Mouse (Mus musculus) spleen, adult 2 months (tissue): ENCODE measurements around the gene Zfp697. TPM values are rescaled to one million over a fixed set of nuclear protein-coding genes. Genes with fewer than 3 reads are reported as not detected.
A peak's percentile ranks its signal among the peaks of the same experiment; 100 is the strongest.
"Not testable (repeated sequence)": the region's sequence is repeated elsewhere in the genome, so short reads cannot be mapped to it uniquely, and the experiment has no call there.

Experiments used
- DNase-seq, 2 experiments: peaks; one replicate each; pipeline versions ENCODE4 v3.0.0 to v3.0.0-alpha.2; 2012 to 2021; ENCODE audit warnings: low spot score in 2 of 2, low read depth in 1 of 2
- H3K27ac ChIP-seq: fragments of 200-500 bp; 2 replicates; pipeline ENCODE4 v1.5.1; 2012; ENCODE audit warnings: low read length, inconsistent platforms; ENCODE audit not compliant: insufficient read depth
- H3K27me3 ChIP-seq: fragments of 200-500 bp; 2 replicates; pipeline ENCODE4 v1.6.1; 2012; ENCODE audit warnings: mild to moderate bottlenecking, moderate library complexity, low read length, inconsistent platforms; ENCODE audit not compliant: control insufficient read depth, insufficient read depth
- H3K36me3 ChIP-seq: fragments of 200-500 bp; 2 replicates; pipeline ENCODE4 v1.6.1; 2012; ENCODE audit warnings: mild to moderate bottlenecking, low read length, inconsistent platforms; ENCODE audit not compliant: control insufficient read depth, insufficient read depth
- H3K4me1 ChIP-seq: fragments of 200-500 bp; 2 replicates; pipeline ENCODE4 v1.6.1; 2011; ENCODE audit warnings: inconsistent platforms; ENCODE audit not compliant: control insufficient read depth, insufficient read depth, insufficient read length
- H3K4me3 ChIP-seq: fragments of 200-500 bp; 2 replicates; pipeline ENCODE4 v1.5.1; 2011; ENCODE audit warnings: mild to moderate bottlenecking, inconsistent platforms; ENCODE audit not compliant: insufficient read depth, insufficient read length; ENCODE audit errors: extremely low read depth
- CTCF ChIP-seq: fragments of 200-500 bp; IDR thresholded peaks from 2 replicates; pipeline ENCODE4 v1.5.1; 2011; ENCODE audit warnings: mild to moderate bottlenecking, inconsistent platforms; ENCODE audit not compliant: insufficient read depth, insufficient read length, insufficient replicate concordance; ENCODE audit errors: extremely low read depth
- WGBS: fragments of 180-500 bp; shearing (Covaris S2); methylation state at CpG from one replicate; pipeline ENCODE4 v1.1.7; 2018; 5-methylcytosine and 5-hydroxymethylcytosine counted together
- polyA plus RNA-seq: library from polyadenylated mRNA; depleted of rRNA; stranded (reverse); fragments of >200 nt; gene quantifications from 2 replicates; pipeline ENCODE4 v1.2.3, GENCODE M21; 2012

The Zfp697 gene
- polyA plus RNA-seq, 1 experiment: 0.96 TPM

DNA sequence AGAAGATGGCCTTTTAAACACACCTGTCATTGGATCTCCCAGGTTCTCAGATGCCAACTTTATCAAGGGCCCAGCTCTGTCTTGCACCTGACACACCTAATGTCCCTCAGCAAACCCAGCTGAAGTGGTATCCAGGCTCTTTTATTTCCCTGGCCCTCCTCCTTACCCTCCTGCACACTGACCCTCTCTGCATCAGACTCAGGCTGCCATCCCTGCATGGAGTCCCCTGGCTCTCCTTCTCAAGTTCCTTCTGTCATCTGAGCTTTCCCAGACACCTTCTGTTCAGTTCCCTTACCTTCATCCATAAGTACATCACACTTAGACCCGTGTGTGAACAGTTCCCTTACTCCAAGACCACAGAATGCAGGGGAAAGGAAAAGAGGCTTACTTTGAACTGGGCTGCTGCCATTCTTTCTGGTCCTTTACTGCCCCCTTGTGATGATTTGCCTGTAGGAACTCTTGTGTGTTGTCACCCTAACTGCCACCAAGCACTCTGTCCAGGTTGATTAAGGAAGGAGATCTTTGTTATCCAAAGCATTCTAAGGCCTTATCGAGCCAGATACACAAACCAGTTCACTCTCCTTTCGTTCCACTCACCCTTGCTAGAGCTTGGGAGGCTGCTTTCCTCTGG lies 61.0 kb downstream of the Zfp697 start:
- not testable (repeated sequence) for H3K27me3 ChIP-seq, H3K4me1 ChIP-seq, H3K36me3 ChIP-seq, H3K4me3 ChIP-seq, H3K27ac ChIP-seq, DNase-seq
- TF ChIP-seq CTCF: peak; percentile 5; the same call in 1 of the 2 replicates
- WGBS: 0% methylated on average over 3 of the region's 3 CpGs

- not testable (repeated sequence) for H3K27me3 ChIP-seq
- WGBS: 63% methylated on average over 1 of the region's 1 CpGs
Measured at GRCm38 (mm10) chr3:98443924-98444323, 61.7 kb downstream of the Zfp697 start.

DNA sequence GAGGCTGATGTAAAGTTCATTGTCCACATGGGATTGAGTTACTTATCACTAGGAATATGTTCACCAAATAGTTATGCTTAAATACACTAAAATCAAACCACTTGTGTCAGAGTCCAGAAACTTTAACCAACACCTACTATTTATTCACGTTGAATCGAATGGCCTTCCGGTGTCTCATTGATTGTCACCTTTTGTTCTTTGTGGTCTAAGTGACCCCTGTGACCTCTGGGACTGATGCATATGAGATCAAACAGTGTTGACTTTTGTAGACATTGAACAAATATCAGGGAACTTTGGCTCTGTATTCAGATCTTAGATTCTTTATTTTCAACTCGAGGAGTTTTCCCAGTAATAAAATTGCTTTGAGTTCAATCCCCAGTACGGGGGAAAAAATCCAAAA lies 71.5 kb downstream of the Zfp697 start:
- not testable (repeated sequence) for DNase-seq, H3K36me3 ChIP-seq, H3K27me3 ChIP-seq, H3K4me1 ChIP-seq, H3K4me3 ChIP-seq, H3K27ac ChIP-seq
- WGBS: 86% methylated on average over 5 of the region's 5 CpGs

More at GRCm38 (mm10) chr3:98443924-98444323, 61.7 kb downstream of the Zfp697 start:
- DNase-seq, H3K4me1 ChIP-seq, H3K4me3 ChIP-seq, H3K36me3 ChIP-seq, H3K27ac ChIP-seq: not testable (repeated sequence)

DNA sequence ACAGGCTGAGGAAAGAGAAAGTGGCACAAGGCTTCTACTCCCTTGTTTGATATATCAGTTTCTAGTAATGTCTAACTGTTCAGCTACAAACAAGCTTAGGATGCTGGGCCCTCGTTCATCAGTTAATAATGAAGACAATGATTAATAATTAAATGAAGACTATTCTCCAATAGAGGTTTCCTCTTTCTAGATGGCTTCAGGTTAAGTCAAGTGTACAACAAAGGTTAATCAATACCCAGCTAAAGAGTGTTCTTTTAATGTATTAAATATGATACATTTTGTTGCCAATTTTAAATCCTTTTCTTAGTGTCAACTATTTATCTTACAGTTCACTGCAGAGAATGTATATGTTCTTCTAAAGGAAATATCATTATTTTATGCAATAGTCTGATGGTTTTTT lies 74.8 kb downstream of the Zfp697 start, which contains the start of gene Gm4450:
Gm4450 (minus strand) TSS at position 101 of the 400 bp plus-strand sequence.
- H3K4me3 ChIP-seq, H3K27me3 ChIP-seq, H3K36me3 ChIP-seq, H3K27ac ChIP-seq, DNase-seq, H3K4me1 ChIP-seq: not testable (repeated sequence)
- WGBS: 67% methylated on average over 1 of the region's 1 CpGs

- not testable (repeated sequence) for H3K4me1 ChIP-seq, H3K27me3 ChIP-seq, H3K27ac ChIP-seq, DNase-seq, H3K36me3 ChIP-seq, H3K4me3 ChIP-seq
- 70% methylated on average over 1 of the region's 2 CpGs for WGBS
Measured at GRCm38 (mm10) chr3:98469323-98469722, 87.1 kb downstream of the Zfp697 start.

DNA sequence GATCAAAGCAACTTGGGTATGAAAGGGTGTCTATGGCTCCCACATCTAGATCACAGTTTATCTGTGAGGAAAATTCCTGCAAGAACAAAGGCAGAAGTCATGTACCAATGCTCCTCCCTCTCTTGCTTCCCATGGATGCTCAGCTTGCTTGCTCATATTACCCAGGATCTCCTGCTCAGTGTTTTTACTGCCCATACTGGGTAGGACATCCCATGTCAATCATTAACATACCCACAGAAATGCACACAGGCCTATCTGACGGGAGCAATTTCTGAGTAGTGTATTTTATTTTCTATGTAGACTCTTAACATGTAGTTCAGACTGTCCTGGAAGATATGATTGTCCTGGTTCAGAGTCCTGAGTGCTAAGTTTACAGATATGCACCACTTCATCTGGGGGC lies 88.8 kb downstream of the Zfp697 start:
- WGBS: no CpG with 5 or more reads among the region's 1 CpGs
- DNase-seq, H3K27ac ChIP-seq, H3K4me3 ChIP-seq, H3K4me1 ChIP-seq, H3K27me3 ChIP-seq, H3K36me3 ChIP-seq: not testable (repeated sequence)

- H3K36me3 ChIP-seq, DNase-seq, H3K4me1 ChIP-seq: not testable (repeated sequence)
Measured at GRCm38 (mm10) chr3:98471499-98471898, 89.2 kb downstream of the Zfp697 start.

DNA sequence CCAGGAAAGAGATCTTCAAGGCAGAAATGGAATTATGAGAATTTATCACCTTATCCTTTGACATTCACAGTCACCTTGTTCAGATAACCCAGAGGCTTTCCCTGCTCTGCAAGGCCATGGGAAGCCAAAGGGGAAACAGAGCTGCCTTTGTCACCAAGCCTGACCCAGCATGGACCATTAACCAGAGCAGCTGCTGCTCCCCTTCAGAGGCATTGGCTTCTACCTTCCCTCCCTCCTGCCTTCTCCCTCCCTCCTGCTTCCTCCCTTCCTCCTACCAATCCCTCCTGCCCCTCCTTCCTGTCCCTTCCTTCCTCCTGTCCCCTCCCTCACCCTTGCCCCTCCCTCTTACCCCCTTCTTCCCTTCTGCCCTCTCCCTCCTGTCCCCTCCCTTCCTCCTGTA lies 111.9 kb downstream of the Zfp697 start:
- H3K4me3 ChIP-seq, H3K27me3 ChIP-seq, DNase-seq, H3K4me1 ChIP-seq, H3K36me3 ChIP-seq, H3K27ac ChIP-seq: not testable (repeated sequence)

More at GRCm38 (mm10) chr3:98471499-98471898, 89.2 kb downstream of the Zfp697 start:
- not testable (repeated sequence) for H3K27me3 ChIP-seq, H3K4me3 ChIP-seq, H3K27ac ChIP-seq

DNA sequence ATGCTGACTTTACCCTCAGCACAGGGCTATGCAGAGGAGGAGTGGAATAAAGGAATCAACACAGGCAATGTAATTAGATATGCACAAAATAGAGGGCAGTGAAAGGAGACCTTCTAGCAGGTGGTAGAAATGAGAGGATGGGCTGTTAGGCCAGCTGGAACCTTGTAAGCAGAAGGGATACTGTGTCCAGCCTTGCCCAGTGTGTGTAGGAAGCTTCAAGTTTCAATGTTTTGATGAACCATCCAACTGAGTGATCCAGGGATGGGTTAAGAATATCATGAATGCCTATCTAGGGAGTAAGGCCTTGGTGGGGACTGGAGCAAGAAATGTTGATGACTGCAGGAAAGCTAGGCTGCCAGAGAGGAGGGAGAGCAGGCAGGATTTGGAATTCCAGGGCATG lies 112.8 kb downstream of the Zfp697 start:
- not testable (repeated sequence) for DNase-seq, H3K36me3 ChIP-seq, H3K27ac ChIP-seq, H3K4me3 ChIP-seq, H3K27me3 ChIP-seq, H3K4me1 ChIP-seq

DNA sequence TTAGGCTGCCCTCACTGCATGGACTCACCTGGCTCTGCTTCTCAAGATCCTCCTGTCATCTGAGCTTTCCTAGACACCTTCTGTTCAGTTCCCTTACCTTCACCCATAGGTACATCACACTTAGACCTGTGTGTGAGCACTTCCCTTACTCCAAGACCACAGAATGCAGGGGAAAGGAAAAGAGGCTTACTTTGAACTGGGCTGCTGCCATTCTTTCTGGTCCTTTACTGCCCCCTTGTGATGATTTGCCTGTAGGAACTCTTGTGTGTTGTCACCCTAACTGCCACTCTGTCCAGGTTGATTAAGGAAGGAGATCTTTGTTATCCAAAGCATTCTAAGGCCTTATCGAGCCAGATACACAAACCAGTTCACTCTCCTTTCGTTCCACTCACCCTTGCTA lies 114.5 kb downstream of the Zfp697 start:
- H3K4me3 ChIP-seq, H3K27me3 ChIP-seq, H3K36me3 ChIP-seq, H3K4me1 ChIP-seq, DNase-seq, H3K27ac ChIP-seq: not testable (repeated sequence)
- no CpG with 5 or more reads among the region's 2 CpGs for WGBS

DNA sequence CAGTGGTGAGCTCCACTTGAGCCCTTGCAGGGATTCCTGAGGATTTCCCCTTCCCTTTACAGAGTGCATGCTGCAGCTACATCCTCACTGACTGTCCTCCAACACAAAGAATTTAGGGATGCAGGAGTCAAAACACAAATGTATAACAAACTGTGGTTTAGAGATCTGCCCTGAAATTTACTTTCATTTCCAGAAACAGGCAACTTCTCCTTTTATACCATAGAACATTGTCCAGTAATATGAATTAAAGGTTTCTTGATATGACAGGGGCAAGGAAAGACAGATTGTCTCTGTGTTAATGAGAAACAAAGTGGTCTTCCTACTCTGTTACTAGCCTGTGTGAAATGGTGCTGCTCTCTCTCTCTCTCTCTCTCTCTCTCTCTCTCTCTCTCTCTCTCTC lies 115.1 kb downstream of the Zfp697 start:
- H3K36me3 ChIP-seq, H3K27ac ChIP-seq, H3K4me3 ChIP-seq, H3K27me3 ChIP-seq, DNase-seq, H3K4me1 ChIP-seq: not testable (repeated sequence)
